Mouse (Mus musculus): ENCODE results near the gene Hamp2. TPM values are rescaled to one million over a fixed set of nuclear protein-coding genes. Genes with fewer than 3 reads are reported as not detected.

The Hamp2 gene
- polyA plus RNA-seq, 1 experiment from 2014 or later, result not detected

DNA sequence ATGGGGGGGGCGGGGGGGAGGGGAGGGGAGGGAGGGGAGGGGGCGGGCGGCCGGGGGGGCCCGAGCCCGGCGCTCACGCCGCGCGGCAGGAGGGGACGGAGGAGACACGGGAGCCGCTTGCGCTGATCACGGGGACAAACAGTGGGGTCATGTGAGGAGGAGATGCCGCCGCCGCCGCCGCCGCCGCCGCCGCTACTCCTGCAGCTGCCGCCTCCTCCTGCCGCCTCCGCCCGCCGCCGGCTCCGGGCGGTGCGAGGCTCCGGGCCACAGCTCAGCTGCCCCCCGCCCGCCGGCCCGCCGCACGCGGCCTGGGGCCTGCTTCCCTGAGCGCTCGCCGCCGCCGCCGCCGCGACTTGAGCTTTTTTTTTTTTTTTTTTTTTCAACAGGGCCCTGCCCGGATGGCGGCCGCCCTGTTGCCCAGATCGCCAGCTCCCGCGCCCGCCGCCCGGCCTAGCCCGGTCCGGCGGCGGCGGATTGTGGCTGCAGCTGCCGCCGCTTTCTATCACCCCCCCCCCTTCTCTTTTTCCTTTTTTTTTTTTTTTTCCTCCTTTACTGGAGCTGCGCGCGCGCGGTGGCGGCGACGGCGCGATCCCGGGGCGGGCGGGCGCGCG, 32.4 kb upstream of the Hamp2 start, which contains the start of gene Usf2:
Gene Usf2 (minus strand): TSS at position 48 of the 611 bp plus-strand sequence.
- Histone ChIP-seq H3K27ac (replicated peaks; ENCODE audit: low read depth, low read length) (peak within 1 kb of the TSS; percentile 97), H3K9ac (replicated peaks; ENCODE audit: low read length) (peak within 1 kb of the TSS; percentile 99), H3K36me3 (replicated peaks; ENCODE audit: control insufficient read depth, insufficient read depth, low read depth, low read length) (peaks cover 9% of the 10 kb centered on the region), H3K4me3 (ENCODE audit: low read depth, low read length) (peak within 1 kb of the TSS; percentile 97), H3K4me1 (ENCODE audit: control insufficient read depth, insufficient read depth, low read length) (no peaks in the 10 kb centered on the region), H3K27me3 (ENCODE audit: control insufficient read depth, insufficient read depth, low read length) (no peaks in the 10 kb centered on the region), H3K4me2 (ENCODE audit: low read depth, low read length) (peak within 1 kb of the TSS; percentile 89), H3K9me3 (replicated peaks; ENCODE audit: control insufficient read depth, low read length) (no peaks in the 10 kb centered on the region)
- peak; percentile 83 for DNase-seq (ENCODE audit: low spot score)
- ATAC-seq (replicated peaks; ENCODE audit: insufficient number of reproducible peaks, low FRiP score, low TSS enrichment, low read depth), result 0 out of 2 replicates have a peak, but pooled peaks have one; percentile 17
- under 1% methylated on average over 22 of the region's 82 CpGs for WGBS

GRCm38 (mm10) chr7:30956357-30956751, 31.9 kb upstream of the Hamp2 start:
- ATAC-seq (replicated peaks; ENCODE audit: insufficient number of reproducible peaks, low FRiP score, low TSS enrichment, low read depth) (peak; percentile 40), DNase-seq (ENCODE audit: low spot score) (no peak)
- Histone ChIP-seq H3K36me3 (replicated peaks; ENCODE audit: control insufficient read depth, insufficient read depth, low read depth, low read length) (peaks cover 9% of the 10 kb centered on the region), H3K4me3 (ENCODE audit: low read depth, low read length) (peak overlapping the region; percentile 97), H3K27ac (replicated peaks; ENCODE audit: low read depth, low read length) (peak overlapping the region; percentile 97), H3K27me3 (ENCODE audit: control insufficient read depth, insufficient read depth, low read length) (no peaks in the 10 kb centered on the region), H3K4me2 (ENCODE audit: low read depth, low read length) (peak overlapping the region; percentile 89), H3K4me1 (ENCODE audit: control insufficient read depth, insufficient read depth, low read length) (no peaks in the 10 kb centered on the region), H3K9ac (replicated peaks; ENCODE audit: low read length) (peak overlapping the region; percentile 99), H3K9me3 (replicated peaks; ENCODE audit: control insufficient read depth, low read length) (no peaks in the 10 kb centered on the region)
- WGBS, result 0% methylated on average over 19 of the region's 49 CpGs

DNA sequence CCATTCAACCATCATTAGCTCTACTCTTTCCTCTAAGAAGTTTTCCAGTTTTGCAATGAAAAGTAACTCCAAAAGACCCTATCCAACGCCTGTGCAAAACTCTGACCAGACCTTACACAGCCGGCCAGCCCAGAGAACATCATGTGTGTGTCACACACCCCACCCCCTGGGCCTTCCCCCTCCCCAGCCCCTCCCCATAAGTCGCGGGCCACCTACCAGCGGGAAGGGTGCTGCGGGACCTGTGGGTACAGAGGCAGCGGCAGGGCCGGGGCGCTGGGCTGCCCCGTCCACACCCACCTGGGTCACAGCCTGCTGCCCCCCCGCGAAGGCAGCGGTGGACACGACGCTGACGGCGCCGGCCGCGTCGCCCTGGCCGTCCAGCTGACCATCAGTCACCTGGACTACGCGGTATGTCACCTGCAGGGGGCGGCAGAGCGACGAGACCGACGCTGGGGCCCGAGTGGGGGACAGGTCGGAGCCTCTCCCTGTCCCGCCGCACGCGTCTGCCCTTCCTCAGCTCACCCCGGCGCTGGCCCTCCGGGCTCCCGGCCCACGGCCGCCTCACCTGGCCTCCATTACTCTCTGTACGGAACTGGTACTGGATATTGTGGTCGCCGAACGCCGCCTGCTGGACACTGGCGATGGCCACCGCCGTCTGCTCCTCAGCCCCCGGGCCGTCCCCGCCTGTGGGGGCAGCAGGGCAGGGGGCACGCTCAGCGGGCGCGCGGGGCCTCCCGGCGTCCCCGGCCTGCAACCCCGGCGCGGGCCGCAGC, 31.3 kb upstream of the Hamp2 start:
- DNase-seq (ENCODE audit: low spot score), result peak; percentile 91
- peak; percentile 74 for ATAC-seq (replicated peaks; ENCODE audit: insufficient number of reproducible peaks, low FRiP score, low TSS enrichment, low read depth)
- Histone ChIP-seq H3K9ac (replicated peaks; ENCODE audit: low read length) (peak overlapping the region; percentile 99), H3K27ac (replicated peaks; ENCODE audit: low read depth, low read length) (peak overlapping the region; percentile 97), H3K4me3 (ENCODE audit: low read depth, low read length) (peak overlapping the region; percentile 97), H3K27me3 (ENCODE audit: control insufficient read depth, insufficient read depth, low read length) (no peaks in the 10 kb centered on the region), H3K9me3 (replicated peaks; ENCODE audit: control insufficient read depth, low read length) (no peaks in the 10 kb centered on the region), H3K36me3 (replicated peaks; ENCODE audit: control insufficient read depth, insufficient read depth, low read depth, low read length) (peaks cover 9% of the 10 kb centered on the region), H3K4me1 (ENCODE audit: control insufficient read depth, insufficient read depth, low read length) (no peaks in the 10 kb centered on the region), H3K4me2 (ENCODE audit: low read depth, low read length) (peak overlapping the region; percentile 89)
- under 1% methylated on average over 60 of the region's 64 CpGs for WGBS

GRCm38 (mm10) chr7:30954971-30955520, 30.6 kb upstream of the Hamp2 start:
- Histone ChIP-seq H3K4me3 (ENCODE audit: low read depth, low read length) (peak overlapping the region; percentile 97), H3K27ac (replicated peaks; ENCODE audit: low read depth, low read length) (no peak overlapping the region), H3K27me3 (ENCODE audit: control insufficient read depth, insufficient read depth, low read length) (no peaks in the 10 kb centered on the region), H3K9ac (replicated peaks; ENCODE audit: low read length) (no peak overlapping the region), H3K9me3 (replicated peaks; ENCODE audit: control insufficient read depth, low read length) (no peaks in the 10 kb centered on the region), H3K4me2 (ENCODE audit: low read depth, low read length) (peak overlapping the region; percentile 89; the same call in 1 of the 2 replicates), H3K36me3 (replicated peaks; ENCODE audit: control insufficient read depth, insufficient read depth, low read depth, low read length) (peaks cover 9% of the 10 kb centered on the region), H3K4me1 (ENCODE audit: control insufficient read depth, insufficient read depth, low read length) (no peaks in the 10 kb centered on the region)
- 88% methylated on average over 12 of the region's 12 CpGs for WGBS
- no peak for ATAC-seq (replicated peaks; ENCODE audit: insufficient number of reproducible peaks, low FRiP score, low TSS enrichment, low read depth)
- no peak for DNase-seq (ENCODE audit: low spot score)

DNA sequence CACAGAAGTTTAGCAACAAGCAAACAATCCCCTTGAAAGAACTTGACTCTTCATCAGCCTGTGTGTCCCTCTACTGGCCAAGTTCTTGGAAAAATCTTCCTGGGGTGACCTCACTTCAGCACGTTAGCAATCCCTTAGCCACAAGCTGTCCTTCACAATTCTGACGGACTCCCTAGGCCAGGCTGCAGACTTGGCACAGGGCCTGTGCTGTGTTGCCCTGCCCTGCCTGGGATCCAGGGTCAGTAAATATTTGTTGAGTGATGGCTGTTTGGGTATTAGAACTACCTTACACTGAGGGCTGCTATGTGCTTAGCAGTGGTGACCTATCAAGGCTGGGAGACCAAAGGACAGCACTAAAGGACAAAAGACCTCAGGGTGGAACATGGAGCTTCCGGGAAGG, 29.6 kb upstream of the Hamp2 start:
- H3K4me3 ChIP-seq (ENCODE audit: low read depth, low read length), result no peak overlapping the region
- no peaks in the 10 kb centered on the region for H3K9me3 ChIP-seq (replicated peaks; ENCODE audit: control insufficient read depth, low read length)
- no peaks in the 10 kb centered on the region for H3K27me3 ChIP-seq (ENCODE audit: control insufficient read depth, insufficient read depth, low read length)
- no peak overlapping the region for H3K9ac ChIP-seq (replicated peaks; ENCODE audit: low read length)
- DNase-seq (ENCODE audit: low spot score) (no peak), ATAC-seq (replicated peaks; ENCODE audit: insufficient number of reproducible peaks, low FRiP score, low TSS enrichment, low read depth) (no peak)
- peaks cover 9% of the 10 kb centered on the region for H3K36me3 ChIP-seq (replicated peaks; ENCODE audit: control insufficient read depth, insufficient read depth, low read depth, low read length)
- H3K4me2 ChIP-seq (ENCODE audit: low read depth, low read length), result no peak overlapping the region
- 88% methylated on average over 3 of the region's 3 CpGs for WGBS
- H3K27ac ChIP-seq (replicated peaks; ENCODE audit: low read depth, low read length), result no peak overlapping the region
- no peaks in the 10 kb centered on the region for H3K4me1 ChIP-seq (ENCODE audit: control insufficient read depth, insufficient read depth, low read length)

- no peak overlapping the region for H3K27ac ChIP-seq (replicated peaks; ENCODE audit: low read depth, low read length)
- no peak overlapping the region for H3K9ac ChIP-seq (replicated peaks; ENCODE audit: low read length)
- no peak overlapping the region for H3K4me3 ChIP-seq (ENCODE audit: low read depth, low read length)
- WGBS, result 87% methylated on average over 6 of the region's 6 CpGs
- H3K4me1 ChIP-seq (ENCODE audit: control insufficient read depth, insufficient read depth, low read length), result no peaks in the 10 kb centered on the region
- DNase-seq (ENCODE audit: low spot score) (no peak), ATAC-seq (replicated peaks; ENCODE audit: insufficient number of reproducible peaks, low FRiP score, low TSS enrichment, low read depth) (no peak)
- H3K9me3 ChIP-seq (replicated peaks; ENCODE audit: control insufficient read depth, low read length), result no peaks in the 10 kb centered on the region
- peaks cover 9% of the 10 kb centered on the region for H3K36me3 ChIP-seq (replicated peaks; ENCODE audit: control insufficient read depth, insufficient read depth, low read depth, low read length)
- H3K27me3 ChIP-seq (ENCODE audit: control insufficient read depth, insufficient read depth, low read length), result no peaks in the 10 kb centered on the region
- H3K4me2 ChIP-seq (ENCODE audit: low read depth, low read length), result no peak overlapping the region
Measured at GRCm38 (mm10) chr7:30953459-30953858, 29.0 kb upstream of the Hamp2 start.

DNA sequence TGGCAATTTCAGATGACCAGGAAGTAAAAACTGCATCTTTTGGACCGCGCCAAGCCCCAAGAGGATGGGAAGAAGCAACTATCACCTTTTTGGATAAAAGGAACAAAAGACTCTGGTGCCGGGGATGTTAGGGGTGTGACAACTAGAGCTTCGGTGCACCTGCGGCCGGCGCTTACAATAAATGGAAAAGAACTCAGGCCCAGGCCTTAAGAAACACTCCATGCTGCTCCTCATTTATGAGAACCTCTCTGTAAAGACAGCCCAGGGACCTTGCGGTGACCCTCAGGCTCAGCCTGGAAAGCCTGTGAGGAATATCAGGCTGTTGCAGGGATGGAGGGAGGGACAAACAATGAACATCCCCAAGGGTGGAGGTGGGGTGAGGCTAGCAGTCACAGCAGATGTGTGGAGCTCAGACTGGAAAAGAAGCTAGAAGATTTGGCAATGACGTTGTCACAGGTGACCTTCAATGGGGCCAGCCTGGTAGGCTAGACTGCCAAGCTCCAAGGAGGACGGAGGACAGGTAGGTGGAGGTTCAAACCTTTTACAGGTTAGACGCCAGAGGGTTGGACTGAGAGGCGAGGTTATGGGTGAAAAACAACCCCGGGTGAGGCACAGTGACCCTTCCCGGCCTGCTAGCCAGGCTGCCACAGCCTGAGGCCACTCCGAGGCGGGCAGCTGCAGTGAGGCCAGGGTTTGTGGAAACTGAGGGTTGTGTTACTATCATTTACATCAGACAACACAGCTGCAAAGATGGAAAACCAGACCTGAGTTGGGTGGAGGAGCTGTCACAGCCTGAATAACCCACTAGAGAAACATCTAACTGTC, 28.2 kb upstream of the Hamp2 start:
- DNase-seq (ENCODE audit: low spot score), result no peak
- H3K27ac ChIP-seq (replicated peaks; ENCODE audit: low read depth, low read length), result no peak overlapping the region
- WGBS, result 89% methylated on average over 16 of the region's 16 CpGs

More for the DNA sequence above, 28.2 kb upstream of the Hamp2 start:
- H3K9ac ChIP-seq (replicated peaks; ENCODE audit: low read length), result no peak overlapping the region
- peaks cover 9% of the 10 kb centered on the region for H3K36me3 ChIP-seq (replicated peaks; ENCODE audit: control insufficient read depth, insufficient read depth, low read depth, low read length)
- H3K27me3 ChIP-seq (ENCODE audit: control insufficient read depth, insufficient read depth, low read length), result no peaks in the 10 kb centered on the region
- ATAC-seq (replicated peaks; ENCODE audit: insufficient number of reproducible peaks, low FRiP score, low TSS enrichment, low read depth), result no peak
- no peaks in the 10 kb centered on the region for H3K4me1 ChIP-seq (ENCODE audit: control insufficient read depth, insufficient read depth, low read length)
- H3K4me2 ChIP-seq (ENCODE audit: low read depth, low read length), result no peak overlapping the region
- no peak overlapping the region for H3K4me3 ChIP-seq (ENCODE audit: low read depth, low read length)
- H3K9me3 ChIP-seq (replicated peaks; ENCODE audit: control insufficient read depth, low read length), result no peaks in the 10 kb centered on the region

All from embryonic facial prominence, embryonic 11.5 days (tissue).